In genomic region chr9:110051869-110052661, GRCm38 (mm10) we compare ENCODE assay signal across 8 mouse cellular contexts.
DNase-seq lines count a peak whose midpoint lies in the region; ATAC-seq and TF ChIP-seq lines count a peak whose summit lies in the region.

No protein-coding gene starts in this region.

- peak; percentile 9 for DNase-seq in kidney, postnatal 0 days (ENCODE audit: low spot score)
- DNase-seq in layer of hippocampus, adult 18-20 months (ENCODE audit: low spot score in 2 of 2): peak; percentile 80 to 88
- peak; percentile 75 for DNase-seq in midbrain, postnatal 0 days (ENCODE audit: low spot score)
- no peak for DNase-seq in thymus, postnatal 4 days
- no peak for DNase-seq in thymus, adult 18-20 months
- no peak for DNase-seq in testis, postnatal 14 days (ENCODE audit: low spot score)

- no peak for ATAC-seq in kidney, postnatal 0 days (replicated peaks; ENCODE audit: low FRiP score, low read depth)
- no peak for ATAC-seq in kidney, embryonic 14.5 days (ENCODE audit: low FRiP score, low TSS enrichment)
- peak; percentile 57 for ATAC-seq in forebrain, embryonic 16.5 days
- ATAC-seq in midbrain, postnatal 0 days (ENCODE audit: low FRiP score): no peak

- H3K9me3 ChIP-seq in kidney, postnatal 0 days (replicated peaks; ENCODE audit: low read length): no peaks in the 10 kb centered on the region
- H3K9me3 ChIP-seq in kidney, embryonic 14.5 days (ENCODE audit: control insufficient read depth, low read length): no peaks in the 10 kb centered on the region
- no peaks in the 10 kb centered on the region for H3K9me3 ChIP-seq in forebrain, embryonic 16.5 days (ENCODE audit: control insufficient read depth, low read length)
- H3K9me3 ChIP-seq in midbrain, postnatal 0 days (ENCODE audit: low read length): no peaks in the 10 kb centered on the region

- H3K36me3 ChIP-seq in kidney, postnatal 0 days (ENCODE audit: insufficient read depth, low read length): no peaks in the 10 kb centered on the region
- no peaks in the 10 kb centered on the region for H3K36me3 ChIP-seq in kidney, embryonic 14.5 days (ENCODE audit: control insufficient read depth, insufficient read depth, low read length)
- no peaks in the 10 kb centered on the region for H3K36me3 ChIP-seq in forebrain, embryonic 16.5 days (ENCODE audit: control insufficient read depth, insufficient read depth)
- no peaks in the 10 kb centered on the region for H3K36me3 ChIP-seq in midbrain, postnatal 0 days (ENCODE audit: insufficient read depth, low read length)

- H3K27me3 ChIP-seq in kidney, postnatal 0 days (ENCODE audit: insufficient read depth, low read length): no peaks in the 10 kb centered on the region
- no peaks in the 10 kb centered on the region for H3K27me3 ChIP-seq in kidney, embryonic 14.5 days (ENCODE audit: control insufficient read depth, insufficient read depth, low read length)
- H3K27me3 ChIP-seq in forebrain, embryonic 16.5 days (replicated peaks; ENCODE audit: control insufficient read depth, insufficient read depth, low read length): no peaks in the 10 kb centered on the region
- H3K27me3 ChIP-seq in midbrain, postnatal 0 days (ENCODE audit: insufficient read depth, low read length): no peaks in the 10 kb centered on the region

- peak overlapping the region; percentile 8; the same call in 1 of the 2 replicates for H3K4me2 ChIP-seq in kidney, postnatal 0 days (ENCODE audit: low read length)
- H3K4me2 ChIP-seq in kidney, embryonic 14.5 days (replicated peaks; ENCODE audit: low read depth, low read length): no peak overlapping the region
- H3K4me2 ChIP-seq in forebrain, embryonic 16.5 days (ENCODE audit: low read length): peak overlapping the region; percentile 67
- peak overlapping the region; percentile 55 for H3K4me2 ChIP-seq in midbrain, postnatal 0 days (ENCODE audit: low read depth, low read length, poor library complexity, severe bottlenecking)

- WGBS in kidney, postnatal 0 days: 53% methylated on average over 23 of the region's 23 CpGs
- 59% methylated on average over 23 of the region's 23 CpGs for WGBS in kidney, embryonic 14.5 days
- 5% methylated on average over 23 of the region's 23 CpGs for WGBS in forebrain, embryonic 16.5 days
- 8% methylated on average over 23 of the region's 23 CpGs for WGBS in midbrain, postnatal 0 days

- H3K4me1 ChIP-seq in kidney, postnatal 0 days (replicated peaks; ENCODE audit: insufficient read depth, low read length): 0 out of 2 replicates have a peak, but pooled peaks cover 5% of the 10 kb centered on the region
- H3K4me1 ChIP-seq in kidney, embryonic 14.5 days (ENCODE audit: control insufficient read depth, insufficient read depth, low read length): peaks cover 12% of the 10 kb centered on the region
- H3K4me1 ChIP-seq in forebrain, embryonic 16.5 days (replicated peaks; ENCODE audit: control insufficient read depth, insufficient read depth, low read length): peaks cover 37% of the 10 kb centered on the region
- peaks cover 12% of the 10 kb centered on the region for H3K4me1 ChIP-seq in midbrain, postnatal 0 days (ENCODE audit: insufficient read depth, low read length)

- no peak overlapping the region for H3K4me3 ChIP-seq in kidney, postnatal 0 days (replicated peaks; ENCODE audit: low read depth, low read length)
- no peak overlapping the region for H3K4me3 ChIP-seq in kidney, embryonic 14.5 days (ENCODE audit: low read length)
- peak overlapping the region; percentile 52 for H3K4me3 ChIP-seq in forebrain, embryonic 16.5 days (replicated peaks; ENCODE audit: low read length)
- H3K4me3 ChIP-seq in midbrain, postnatal 0 days (ENCODE audit: low read depth, low read length): peak overlapping the region; percentile 41

- TF ChIP-seq CTCF in kidney, postnatal 0 days (IDR thresholded peaks at IDR 0.05; ENCODE audit: low read depth): no peak
- no peak for TF ChIP-seq CTCF in midbrain, postnatal 0 days (IDR thresholded peaks at IDR 0.05)

- H3K27ac ChIP-seq in kidney, postnatal 0 days: no peak overlapping the region
- no peak overlapping the region for H3K27ac ChIP-seq in kidney, embryonic 14.5 days (ENCODE audit: low read depth, low read length)
- H3K27ac ChIP-seq in forebrain, embryonic 16.5 days (ENCODE audit: low read length): peak overlapping the region; percentile 85
- peak overlapping the region; percentile 76 for H3K27ac ChIP-seq in midbrain, postnatal 0 days (ENCODE audit: low read depth, low read length)

- no peak overlapping the region for H3K9ac ChIP-seq in kidney, postnatal 0 days (ENCODE audit: low read depth, low read length)
- no peak overlapping the region for H3K9ac ChIP-seq in kidney, embryonic 14.5 days (ENCODE audit: low read depth, low read length)
- peak overlapping the region; percentile 74 for H3K9ac ChIP-seq in forebrain, embryonic 16.5 days (replicated peaks; ENCODE audit: low read depth, low read length)
- H3K9ac ChIP-seq in midbrain, postnatal 0 days (replicated peaks; ENCODE audit: low read length, poor library complexity, severe bottlenecking): peak overlapping the region; percentile 63

Comparison
In these comparisons a context has a peak if more than half of its experiments do, and no peak if none do; other contexts are left out.
1. DNase-seq: peak in kidney, postnatal 0 days (single experiment), layer of hippocampus, adult 18-20 months (2 of 2) and midbrain, postnatal 0 days (single experiment); none in thymus, postnatal 4 days (single experiment), thymus, adult 18-20 months (0 of 2) and testis, postnatal 14 days (single experiment).
2. H3K27ac ChIP-seq: peak in forebrain, embryonic 16.5 days (single experiment) and midbrain, postnatal 0 days (single experiment); none in kidney, postnatal 0 days (single experiment) and kidney, embryonic 14.5 days (single experiment).
3. H3K4me3 ChIP-seq: peak in forebrain, embryonic 16.5 days (single experiment) and midbrain, postnatal 0 days (single experiment); none in kidney, postnatal 0 days (single experiment) and kidney, embryonic 14.5 days (single experiment).
4. H3K9ac ChIP-seq: peak in forebrain, embryonic 16.5 days (single experiment) and midbrain, postnatal 0 days (single experiment); none in kidney, postnatal 0 days (single experiment) and kidney, embryonic 14.5 days (single experiment).